Mouse (Mus musculus): ENCODE data around the gene Chn1. TPM values are rescaled to one million over a fixed set of nuclear protein-coding genes. Genes with fewer than 3 reads are reported as not detected.
A peak's percentile ranks its signal among the peaks of the same experiment; 100 is the strongest.

Chn1 gene
- polyA plus RNA-seq, 1 experiment = 32.3 TPM

GRCm38 (mm10) chr2:73592231-73593100 lies 182.7 kb downstream of the Chn1 start:
- no peak for DNase-seq (ENCODE audit: low spot score)

GRCm38 (mm10) chr2:73591246-73591645 lies 183.9 kb downstream of the Chn1 start:
- no peak for DNase-seq (ENCODE audit: low spot score)

GRCm38 (mm10) chr2:73590106-73590505 lies 185.0 kb downstream of the Chn1 start:
- DNase-seq (ENCODE audit: low spot score) = no peak

GRCm38 (mm10) chr2:73588951-73589350 lies 186.2 kb downstream of the Chn1 start:
- no peak for DNase-seq (ENCODE audit: low spot score)

GRCm38 (mm10) chr2:73587109-73587506 lies 188.0 kb downstream of the Chn1 start:
- no peak for DNase-seq (ENCODE audit: low spot score)

GRCm38 (mm10) chr2:73586392-73587108 lies 188.6 kb downstream of the Chn1 start:
- no peak for DNase-seq (ENCODE audit: low spot score)

- no peak for DNase-seq (ENCODE audit: low spot score)
These were observed 189.8 kb downstream of the Chn1 start for GRCm38 (mm10) chr2:73585347-73585831.

DNA sequence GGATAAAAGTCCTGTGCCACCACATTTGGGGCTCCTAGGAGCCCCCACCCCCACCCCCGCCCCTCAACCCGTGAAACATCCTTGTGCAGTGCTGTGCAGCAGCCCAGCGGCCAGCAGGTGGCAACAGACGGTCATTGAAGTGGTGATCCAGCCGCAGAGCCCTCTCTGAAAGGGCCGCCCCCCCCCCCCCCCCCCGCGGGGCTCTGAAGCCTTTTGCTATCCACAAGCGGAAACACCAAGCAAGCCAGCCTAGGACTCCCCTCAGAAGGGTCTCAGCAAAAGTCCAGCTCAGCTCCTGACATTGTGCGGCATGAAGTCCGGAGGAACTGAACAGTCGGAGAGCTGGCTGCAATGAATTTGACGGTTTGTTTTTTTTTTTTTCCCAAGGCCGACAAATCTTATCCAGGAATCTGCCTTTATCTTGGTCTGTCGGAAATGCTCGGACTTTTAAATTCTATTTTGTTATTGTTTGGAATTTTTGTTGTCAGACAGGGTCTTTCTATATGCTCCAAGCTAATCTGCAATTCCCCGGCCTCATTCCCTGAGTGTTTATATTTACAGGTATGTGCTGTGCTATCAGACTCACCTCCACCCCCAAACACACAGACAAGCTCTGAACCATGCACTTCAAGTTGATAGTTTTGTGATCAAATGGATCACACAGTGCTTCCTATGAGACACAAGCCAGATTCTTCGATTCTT lies 190.3 kb downstream of the Chn1 start:
- peak; percentile 44 for DNase-seq (ENCODE audit: low spot score)

DNA sequence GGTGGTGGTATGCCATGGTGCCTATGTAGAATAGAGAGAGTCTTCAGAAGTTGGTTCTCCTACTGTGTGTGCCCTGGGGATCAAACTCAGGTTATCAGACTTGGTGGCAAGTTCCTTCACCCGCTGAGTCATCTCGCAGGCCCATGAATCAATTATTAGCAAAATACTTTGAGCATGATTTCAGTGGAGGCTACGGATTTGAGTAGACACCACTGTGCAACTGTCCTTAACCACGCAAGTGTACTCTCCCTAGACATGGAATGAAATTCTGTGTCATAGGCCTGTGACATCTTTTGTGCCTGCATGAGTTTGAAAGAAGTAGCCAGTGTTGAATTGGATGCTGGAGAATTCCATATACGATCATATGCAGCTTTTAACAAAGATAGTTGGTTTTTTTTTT lies 194.4 kb downstream of the Chn1 start:
- no peak for DNase-seq (ENCODE audit: low spot score)

GRCm38 (mm10) chr2:73580166-73580565 lies 195.0 kb downstream of the Chn1 start, which contains the start of gene Chrna1:
Gene Chrna1, minus strand, starts transcription at chr2:73580338.
- DNase-seq (ENCODE audit: low spot score) = no peak

DNA sequence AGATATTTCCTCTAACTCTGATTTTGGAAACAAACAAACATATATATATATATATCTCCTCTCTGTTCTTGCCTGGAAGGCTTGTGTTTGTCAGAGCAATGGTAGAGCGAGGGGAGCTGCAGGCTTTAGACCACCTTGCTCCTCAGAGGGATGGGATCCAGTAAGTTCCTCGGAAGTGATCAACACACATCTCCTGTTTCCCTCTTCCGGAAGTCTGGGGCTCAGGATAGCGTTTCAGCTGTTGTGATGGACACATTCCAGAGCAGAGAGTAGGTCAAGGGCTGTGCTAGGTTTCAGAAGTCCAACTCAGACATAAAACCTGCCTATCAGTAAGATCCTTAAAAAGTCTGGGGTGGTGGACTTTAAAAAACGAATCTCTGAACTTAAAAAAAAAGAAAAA lies 196.0 kb downstream of the Chn1 start:
- DNase-seq (ENCODE audit: low spot score) = no peak

DNA sequence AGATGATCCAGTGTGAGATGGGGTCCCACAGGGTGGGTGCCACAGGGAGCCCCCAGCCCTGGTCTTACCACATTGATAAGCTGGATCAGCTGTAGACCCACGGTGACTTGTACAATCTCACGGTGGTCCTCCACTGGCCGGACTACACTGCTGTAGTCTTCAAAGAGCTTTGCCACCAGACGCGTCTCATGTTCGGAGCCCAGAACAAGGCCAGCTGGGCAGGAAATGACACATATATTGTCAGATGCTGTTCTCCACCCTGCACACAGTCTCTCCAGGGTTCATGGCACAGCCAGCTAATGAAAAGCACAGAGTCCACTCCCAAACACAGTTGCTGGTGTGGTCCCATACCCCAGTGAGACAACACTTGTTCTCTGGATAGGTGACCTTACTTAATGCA lies 200.7 kb downstream of the Chn1 start:
- no peak for DNase-seq (ENCODE audit: low spot score)

- DNase-seq (ENCODE audit: low spot score) = no peak
These were observed 201.6 kb downstream of the Chn1 start for GRCm38 (mm10) chr2:73573556-73573955.

DNA sequence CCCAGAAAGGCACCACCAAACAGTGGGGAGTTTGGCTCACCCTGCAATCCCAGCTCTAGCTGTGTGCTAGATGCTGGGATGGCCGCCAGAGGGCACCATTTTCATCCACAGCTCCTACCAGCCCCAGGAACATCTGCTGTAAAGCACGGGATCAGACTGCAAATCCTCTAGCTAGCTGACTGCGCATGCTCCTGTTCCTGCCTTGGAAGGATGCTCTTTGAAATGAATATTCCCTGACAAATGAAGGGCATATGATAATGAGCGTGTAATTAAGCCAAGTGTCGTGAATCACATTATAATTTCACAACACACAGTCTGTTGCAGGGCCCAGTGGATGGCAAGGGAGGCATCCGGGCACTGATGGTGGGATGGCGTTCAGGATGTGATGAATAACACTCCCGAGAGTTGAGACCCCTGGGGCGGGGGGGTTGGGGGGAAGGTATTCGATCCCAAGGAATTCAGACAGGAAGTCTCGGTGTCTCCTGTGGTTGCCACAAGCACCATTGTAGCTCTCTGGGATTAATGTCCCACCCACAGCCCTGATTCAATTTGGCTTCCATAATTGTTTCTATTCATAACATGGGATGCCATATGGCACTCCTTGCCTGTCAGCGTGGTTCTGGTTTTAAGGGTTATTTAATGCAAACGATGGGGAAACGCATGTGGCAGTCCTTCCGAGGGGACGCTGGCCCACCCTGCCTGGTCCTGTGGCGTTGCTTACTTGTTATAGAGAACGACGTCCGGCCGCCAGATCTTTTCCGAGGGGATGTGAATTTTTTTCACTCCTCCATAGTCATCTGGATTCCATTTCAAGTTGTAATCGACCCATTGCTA lies 202.4 kb downstream of the Chn1 start:
- no peak for DNase-seq (ENCODE audit: low spot score)

- DNase-seq (ENCODE audit: low spot score) = no peak
These were observed 203.2 kb downstream of the Chn1 start for GRCm38 (mm10) chr2:73571901-73572300.

- no peak for DNase-seq (ENCODE audit: low spot score)
These were observed 203.8 kb downstream of the Chn1 start for GRCm38 (mm10) chr2:73571304-73571703.

DNA sequence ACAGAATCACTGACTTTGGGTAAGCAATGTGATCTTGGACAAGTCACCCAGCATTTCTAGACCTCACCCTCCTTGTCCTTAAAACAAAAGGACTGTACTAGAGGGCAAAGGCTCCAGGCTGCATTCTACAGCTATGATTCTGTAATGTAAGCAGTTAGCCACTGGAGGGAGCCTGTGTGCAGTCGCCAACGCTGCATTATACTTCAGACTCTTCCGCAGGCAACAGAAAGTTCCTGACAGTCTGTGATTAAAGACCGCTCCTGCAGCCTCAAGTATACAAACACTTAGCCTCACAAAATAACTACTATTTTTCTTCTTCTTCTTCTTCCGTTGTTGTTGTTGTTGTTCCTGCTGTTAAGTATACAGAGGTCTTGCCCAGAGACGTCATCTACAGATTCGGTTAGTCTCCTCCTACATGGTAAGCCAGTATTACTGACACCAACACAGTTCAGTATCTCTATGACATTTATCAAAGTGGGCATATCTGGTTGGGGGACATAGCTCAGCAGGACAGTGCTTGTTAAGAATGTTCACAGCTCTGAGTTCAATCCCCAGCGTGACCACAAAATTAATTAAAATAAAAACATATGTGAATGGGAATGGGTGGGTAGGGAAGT lies 208.0 kb downstream of the Chn1 start:
- no peak for DNase-seq (ENCODE audit: low spot score)

DNA sequence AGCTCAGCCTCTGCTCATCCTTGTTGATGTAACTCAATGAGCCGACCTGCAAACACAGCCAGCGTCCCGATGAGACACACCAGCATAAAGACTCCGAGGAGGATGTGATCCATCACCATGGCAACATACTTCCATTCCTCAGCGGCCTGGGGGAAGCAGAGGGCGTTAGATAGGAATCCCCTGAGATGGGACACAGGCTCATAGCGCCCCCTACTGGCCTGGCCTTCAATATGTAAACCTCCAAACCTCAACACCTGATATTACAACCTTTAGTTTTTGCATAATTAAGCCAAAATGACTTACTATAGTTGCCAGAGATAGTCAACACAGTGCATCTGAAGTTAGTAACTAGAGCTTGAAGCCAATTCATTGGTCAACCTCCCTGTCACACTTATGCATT lies 209.0 kb downstream of the Chn1 start:
- no peak for DNase-seq (ENCODE audit: low spot score)

DNA sequence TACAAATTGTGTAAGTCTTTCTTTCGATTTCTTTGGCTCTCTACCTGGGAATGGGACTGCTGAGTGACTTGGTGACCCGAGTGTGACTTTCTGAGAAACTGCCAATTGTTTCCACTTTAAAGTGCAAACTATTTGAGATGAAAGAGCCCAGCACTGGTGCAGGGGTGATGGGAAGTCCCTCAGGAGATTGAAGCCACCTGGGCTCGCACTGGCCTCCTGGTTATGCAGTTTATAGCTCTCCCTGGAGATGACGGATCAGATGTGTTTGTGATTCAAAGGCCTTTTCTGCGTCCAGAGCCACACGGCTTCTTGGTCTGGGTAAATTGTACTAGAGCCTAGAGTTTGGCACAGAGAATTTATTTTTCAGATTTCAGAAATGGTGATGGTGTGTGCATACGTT lies 211.5 kb downstream of the Chn1 start:
- no peak for DNase-seq (ENCODE audit: low spot score)

DNA sequence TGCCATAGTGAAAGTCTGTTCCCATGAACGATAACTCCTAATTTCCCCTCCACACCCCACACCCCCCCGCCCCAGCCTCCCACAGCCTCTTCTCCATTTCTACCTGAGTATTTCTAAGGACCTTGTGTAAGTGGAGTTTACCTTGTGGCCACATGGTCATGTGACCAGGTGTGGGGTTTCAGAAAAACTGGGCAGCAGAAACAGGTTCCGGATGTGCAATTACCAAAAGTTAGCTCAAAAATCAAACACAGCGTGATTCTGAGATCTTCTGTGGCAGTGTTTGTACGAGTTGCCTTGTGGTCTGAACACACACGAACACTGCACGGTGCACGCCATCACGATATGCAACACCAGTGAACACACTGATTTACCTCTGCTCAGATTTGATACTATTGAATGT lies 212.5 kb downstream of the Chn1 start:
- DNase-seq (ENCODE audit: low spot score) = no peak

DNA sequence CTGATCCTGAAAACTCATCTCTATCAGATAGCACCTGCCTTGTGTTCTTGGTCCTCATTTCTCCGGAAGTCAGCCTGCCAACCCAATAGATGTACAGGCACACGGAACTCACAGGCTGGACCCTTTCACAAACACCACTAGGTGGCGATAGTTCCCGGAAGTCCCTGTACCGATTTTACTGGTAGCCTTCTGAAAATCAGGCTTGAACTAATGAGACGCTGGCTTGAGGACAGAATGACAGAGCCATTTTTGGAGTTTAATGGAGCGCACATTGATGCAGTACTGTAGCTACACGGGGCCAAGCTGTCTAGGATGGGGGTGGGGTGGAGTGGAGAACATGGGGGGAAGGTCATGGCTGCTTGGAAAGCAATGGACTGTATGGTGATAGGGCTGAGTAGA lies 213.5 kb downstream of the Chn1 start:
- DNase-seq (ENCODE audit: low spot score) = no peak

Data from urinary bladder, adult 2 months (tissue).